Mouse (Mus musculus) C2C12 (cell line): ENCODE results near the gene Pak3. TPM values are rescaled to one million over a fixed set of nuclear protein-coding genes. Genes with fewer than 3 reads are reported as not detected.

ENCODE experiments used
- H3K27me3 ChIP-seq: one replicate; pipeline ENCODE4 v1.6.1; 2011; ENCODE audit not compliant: control insufficient read depth, insufficient read depth, insufficient read length
- H3K36me3 ChIP-seq: one replicate; pipeline ENCODE4 v1.6.1; 2011; ENCODE audit not compliant: control insufficient read depth, insufficient read depth
- H3K4me3 ChIP-seq: one replicate; pipeline ENCODE4 v1.5.1; 2011; ENCODE audit warnings: mild to moderate bottlenecking, control low read depth; ENCODE audit not compliant: poor library complexity, insufficient read depth, severe bottlenecking
- H3K79me2 ChIP-seq: one replicate; pipeline ENCODE4 v1.6.1; 2011; ENCODE audit not compliant: control insufficient read depth, insufficient read depth
- H3K79me3 ChIP-seq: one replicate; pipeline ENCODE4 v1.6.1; 2011; ENCODE audit warnings: low read depth, control low read depth
- H3ac ChIP-seq: one replicate; pipeline ENCODE3; 2011; ENCODE audit warnings: low read depth; ENCODE audit not compliant: control insufficient read depth, insufficient read length
- CEBPB ChIP-seq: IDR thresholded peaks from one replicate; pipeline ENCODE4 v1.6.1; 2011; ENCODE audit warnings: low read depth, mild to moderate bottlenecking, control low read depth, moderate library complexity
- CTCF ChIP-seq: IDR thresholded peaks from one replicate; pipeline ENCODE4 v1.5.1; 2011; ENCODE audit not compliant: control insufficient read depth, insufficient read depth, insufficient read length
- FOSL1 ChIP-seq: IDR thresholded peaks from one replicate; pipeline ENCODE4 v1.8.0; 2011; ENCODE audit warnings: mild to moderate bottlenecking, low read length; ENCODE audit not compliant: poor library complexity, insufficient read depth, severe bottlenecking
- MAX ChIP-seq: IDR thresholded peaks from one replicate; pipeline ENCODE4 v1.6.1; 2011; ENCODE audit warnings: mild to moderate bottlenecking, control low read depth
- MYOD1 ChIP-seq: IDR thresholded peaks from one replicate; pipeline ENCODE4 v1.6.1; 2011; ENCODE audit warnings: low read depth; ENCODE audit not compliant: control insufficient read depth, insufficient read length
- MYOG ChIP-seq: IDR thresholded peaks from one replicate; pipeline ENCODE4 v1.6.1; 2011; ENCODE audit not compliant: control insufficient read depth, insufficient read length; ENCODE audit errors: extremely low read depth
- USF1 ChIP-seq: IDR thresholded peaks from one replicate; pipeline ENCODE4 v1.6.1; 2011; ENCODE audit warnings: low read depth, mild to moderate bottlenecking, control low read depth, moderate library complexity
- polyA plus RNA-seq: library from polyadenylated mRNA; unstranded; fragments of >200 nt; fragmentation: generic; extraction: Trizol; gene quantifications from one replicate; pipeline ENCODE4 v1.2.1, GENCODE M21; 2012; ENCODE audit warnings: missing spikeins

Pak3 gene
- polyA plus RNA-seq, 1 experiment = 1.0 TPM

DNA sequence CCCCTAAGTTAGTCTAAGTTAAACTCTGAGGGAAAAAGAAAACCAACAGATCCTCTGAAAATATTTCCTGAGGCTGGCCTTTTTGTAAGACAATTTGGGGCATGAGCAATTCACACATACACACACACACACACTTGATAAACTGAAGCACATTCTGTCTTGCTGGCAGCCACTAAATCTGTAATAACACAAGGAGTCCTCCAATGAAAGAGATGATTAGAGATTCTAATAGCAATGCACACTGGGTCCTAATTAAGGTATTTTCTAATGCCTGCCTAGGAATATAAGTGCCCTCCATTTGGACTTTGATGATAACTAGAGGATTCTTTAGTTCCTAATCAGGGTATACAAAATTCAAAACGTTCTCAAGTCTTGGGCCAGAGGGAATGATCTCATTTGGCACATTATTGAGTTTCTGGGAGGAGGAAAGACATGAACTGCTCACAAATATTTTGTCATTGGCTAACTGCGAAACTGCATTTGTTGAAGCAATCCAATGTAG, 62.1 kb downstream of the Pak3 start:
- H3K27me3 ChIP-seq = no peaks in the 10 kb centered on the region
- no peak overlapping the region for H3K4me3 ChIP-seq
- no peak overlapping the region for H3ac ChIP-seq
- TF ChIP-seq MAX (no peak), CTCF (no peak), USF1 (no peak), MYOG (no peak), FOSL1 (no peak), MYOD1 (no peak), CEBPB (no peak)
- H3K36me3 ChIP-seq = no peaks in the 10 kb centered on the region
- no peaks in the 10 kb centered on the region for H3K79me2 ChIP-seq
- no peaks in the 10 kb centered on the region for H3K79me3 ChIP-seq

DNA sequence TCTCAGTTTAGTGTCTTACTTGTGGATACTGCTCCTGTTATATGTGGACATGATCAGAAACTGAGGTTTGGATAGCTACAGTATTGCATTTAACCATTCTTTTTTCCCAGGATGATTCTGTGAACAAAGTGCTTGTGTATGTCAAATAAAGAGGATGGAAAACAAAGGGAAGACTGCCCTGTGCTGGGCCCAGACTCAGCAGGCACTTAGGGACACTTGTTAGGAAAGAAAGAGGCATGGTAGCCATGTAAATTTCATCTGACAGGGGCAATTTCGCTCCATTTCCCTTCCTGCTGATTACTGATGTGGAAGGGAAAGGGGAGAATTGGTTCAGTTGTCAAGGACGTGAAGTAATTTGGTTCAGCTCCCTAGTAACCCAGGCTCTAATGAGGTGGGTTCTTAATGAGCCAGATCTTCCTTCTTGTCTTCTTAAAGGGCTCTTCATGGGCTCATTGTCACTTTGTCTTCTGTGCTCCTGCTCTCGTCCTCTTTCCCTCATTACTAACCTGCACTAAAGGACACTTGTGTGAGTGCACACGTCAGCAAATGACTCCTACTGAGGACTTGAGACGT, 88.6 kb downstream of the Pak3 start:
- H3K36me3 ChIP-seq = no peaks in the 10 kb centered on the region
- H3K4me3 ChIP-seq = no peak overlapping the region
- no peaks in the 10 kb centered on the region for H3K79me3 ChIP-seq
- TF ChIP-seq CTCF = no peak
- no peak for TF ChIP-seq MAX
- TF ChIP-seq MYOD1 = no peak
- TF ChIP-seq USF1 = no peak
- no peak for TF ChIP-seq FOSL1
- no peak for TF ChIP-seq MYOG
- no peak for TF ChIP-seq CEBPB
- no peaks in the 10 kb centered on the region for H3K27me3 ChIP-seq
- H3K79me2 ChIP-seq = no peaks in the 10 kb centered on the region
- H3ac ChIP-seq = no peak overlapping the region

DNA sequence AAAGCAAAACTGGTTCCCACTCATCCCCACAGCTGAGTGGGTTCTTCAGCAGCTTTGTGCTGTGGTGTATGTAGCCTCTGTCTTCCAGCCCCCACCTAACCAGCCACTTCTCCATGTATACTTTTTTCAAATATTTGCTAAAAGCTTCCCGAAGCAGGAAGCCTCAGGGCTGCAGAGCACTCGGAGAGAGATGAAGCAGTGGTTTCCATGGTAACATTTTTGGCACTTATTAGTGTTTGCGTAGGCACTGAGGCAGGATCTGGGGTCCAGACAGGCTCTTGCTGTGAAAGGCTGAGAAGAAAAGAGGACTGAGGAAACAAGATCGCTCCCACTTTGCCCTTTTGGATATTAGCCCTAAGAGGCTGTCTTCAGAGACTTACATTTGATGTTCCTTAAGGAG, 100.3 kb downstream of the Pak3 start:
- Histone ChIP-seq H3K79me3 (no peaks in the 10 kb centered on the region), H3ac (no peak overlapping the region), H3K36me3 (no peaks in the 10 kb centered on the region), H3K27me3 (no peaks in the 10 kb centered on the region), H3K4me3 (no peak overlapping the region), H3K79me2 (no peaks in the 10 kb centered on the region)
- no peak for TF ChIP-seq CEBPB
- no peak for TF ChIP-seq FOSL1
- no peak for TF ChIP-seq MAX
- TF ChIP-seq USF1 = no peak
- TF ChIP-seq MYOD1 = no peak
- no peak for TF ChIP-seq MYOG
- no peak for TF ChIP-seq CTCF

DNA sequence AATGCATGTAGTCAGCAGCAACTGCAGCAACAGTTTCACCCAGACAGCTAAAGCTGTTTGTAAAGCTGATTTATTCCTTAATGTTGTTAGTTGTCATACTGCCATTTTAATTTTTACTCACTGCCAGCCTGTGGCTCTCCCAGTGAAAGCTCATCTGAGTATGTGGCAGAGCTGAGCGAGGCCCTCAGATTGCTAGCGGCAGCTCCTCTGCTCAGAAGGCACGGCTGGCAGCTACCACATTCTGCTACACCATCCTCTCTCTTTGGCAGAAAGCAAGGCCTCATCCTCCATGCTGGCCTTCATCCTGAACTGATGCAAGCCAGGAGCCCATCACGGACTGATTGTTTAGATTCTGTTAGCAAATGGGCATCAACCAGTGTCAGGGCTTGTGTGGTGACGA, 109.4 kb downstream of the Pak3 start:
- H3K4me3 ChIP-seq = no peak overlapping the region
- H3K79me3 ChIP-seq = no peaks in the 10 kb centered on the region
- TF ChIP-seq CEBPB (no peak), USF1 (no peak), FOSL1 (no peak), MYOD1 (no peak), MYOG (no peak), CTCF (no peak), MAX (no peak)
- H3ac ChIP-seq = no peak overlapping the region
- no peaks in the 10 kb centered on the region for H3K79me2 ChIP-seq
- no peaks in the 10 kb centered on the region for H3K36me3 ChIP-seq
- H3K27me3 ChIP-seq = no peaks in the 10 kb centered on the region

DNA sequence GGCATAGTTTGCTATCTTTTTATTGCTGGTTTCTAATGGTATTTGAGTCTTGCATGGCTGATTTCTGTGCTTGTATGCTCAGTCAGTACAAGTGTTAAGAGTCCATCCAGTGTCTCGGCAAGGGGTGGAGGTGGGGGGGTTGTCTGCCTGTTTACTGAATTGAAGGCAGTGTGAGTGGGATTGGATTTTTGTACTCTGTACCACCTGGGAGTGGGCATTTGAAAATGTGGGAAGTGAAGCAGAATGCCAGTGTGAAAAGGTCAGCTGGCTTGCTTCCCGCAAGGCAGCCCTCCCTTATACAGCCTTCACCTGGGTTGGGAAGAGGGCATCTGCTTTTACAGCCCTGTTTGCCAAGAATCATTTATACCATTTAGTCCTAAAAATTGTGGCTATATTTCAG, 125.5 kb downstream of the Pak3 start:
- H3K4me3 ChIP-seq = no peak overlapping the region
- H3K79me3 ChIP-seq = no peaks in the 10 kb centered on the region
- no peak overlapping the region for H3ac ChIP-seq
- H3K79me2 ChIP-seq = no peaks in the 10 kb centered on the region
- no peaks in the 10 kb centered on the region for H3K36me3 ChIP-seq
- H3K27me3 ChIP-seq = no peaks in the 10 kb centered on the region
- no peak for TF ChIP-seq USF1
- no peak for TF ChIP-seq CTCF
- TF ChIP-seq MAX = no peak
- no peak for TF ChIP-seq FOSL1
- TF ChIP-seq CEBPB = no peak
- no peak for TF ChIP-seq MYOD1
- no peak for TF ChIP-seq MYOG

DNA sequence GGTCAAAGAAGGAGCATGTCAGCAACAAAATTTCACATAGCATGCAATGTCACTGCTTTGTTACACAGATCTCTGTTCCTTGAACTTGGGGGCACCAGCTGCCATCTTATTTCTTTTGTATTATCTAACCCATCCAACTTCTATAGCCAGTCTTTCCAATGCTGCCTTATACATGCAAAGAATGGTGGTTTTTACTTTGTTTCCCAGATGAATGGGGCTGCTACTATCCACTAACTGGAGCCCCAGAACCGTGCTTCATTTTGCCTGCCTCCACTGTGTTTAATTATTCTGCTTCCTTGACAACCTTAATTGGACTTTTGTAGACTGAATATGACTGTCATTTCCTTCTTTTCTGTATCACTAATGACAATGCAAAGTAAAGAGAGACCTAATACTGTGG, 126.4 kb downstream of the Pak3 start:
- Histone ChIP-seq H3ac (no peak overlapping the region), H3K79me2 (no peaks in the 10 kb centered on the region), H3K4me3 (no peak overlapping the region), H3K36me3 (no peaks in the 10 kb centered on the region), H3K79me3 (no peaks in the 10 kb centered on the region), H3K27me3 (no peaks in the 10 kb centered on the region)
- no peak for TF ChIP-seq FOSL1
- no peak for TF ChIP-seq USF1
- TF ChIP-seq CTCF = no peak
- no peak for TF ChIP-seq CEBPB
- TF ChIP-seq MYOG = no peak
- TF ChIP-seq MYOD1 = no peak
- no peak for TF ChIP-seq MAX
